Mouse (Mus musculus) liver, embryonic 15.5 days (tissue): ENCODE measurements around the gene Ddit4. TPM values are rescaled to one million over a fixed set of nuclear protein-coding genes. Genes with fewer than 3 reads are reported as not detected.

Experiments used
- ATAC-seq: fragments of 200-750 bp; cut with Nextera tagmentation; 2 replicates; pipeline ENCODE4 v1.8.0; 2017; ENCODE audit warnings: moderate number of reproducible peaks, mild to moderate bottlenecking, moderate library complexity; ENCODE audit not compliant: insufficient read depth
- H3K27ac ChIP-seq: fragments of 300-500 bp; sonication (generic); replicated peaks from 2 replicates; pipeline ENCODE4 v1.5.1; 2015; ENCODE audit warnings: mild to moderate bottlenecking, inconsistent platforms
- H3K27me3 ChIP-seq: fragments of 300-500 bp; sonication (generic); 2 replicates; pipeline ENCODE4 v1.6.1; 2015; ENCODE audit warnings: mild to moderate bottlenecking, inconsistent platforms
- H3K36me3 ChIP-seq: fragments of 300-500 bp; sonication (generic); replicated peaks from 2 replicates; pipeline ENCODE4 v1.6.1; 2015; ENCODE audit warnings: moderate library complexity, mild to moderate bottlenecking, inconsistent platforms
- H3K4me1 ChIP-seq: fragments of 300-500 bp; sonication (generic); replicated peaks from 2 replicates; pipeline ENCODE4 v1.6.1; 2015; ENCODE audit warnings: inconsistent platforms
- H3K4me2 ChIP-seq: fragments of 300-500 bp; sonication (generic); 2 replicates; pipeline ENCODE4 v1.6.1; 2015; ENCODE audit warnings: moderate library complexity, mild to moderate bottlenecking, inconsistent platforms
- H3K4me3 ChIP-seq: fragments of 300-500 bp; sonication (generic); replicated peaks from 2 replicates; pipeline ENCODE4 v1.5.1; 2015; ENCODE audit warnings: mild to moderate bottlenecking, inconsistent platforms
- H3K9ac ChIP-seq: fragments of 300-500 bp; sonication (generic); 2 replicates; pipeline ENCODE4 v1.6.1; 2015; ENCODE audit warnings: moderate library complexity, mild to moderate bottlenecking, inconsistent platforms
- H3K9me3 ChIP-seq: fragments of 300-500 bp; sonication (generic); replicated peaks from 2 replicates; pipeline ENCODE4 v1.6.1; 2016; ENCODE audit warnings: inconsistent platforms
- WGBS: fragments of 180-500 bp; shearing (Covaris S2); methylation state at CpG from one replicate; pipeline ENCODE4 v1.1.7; 2015; ENCODE audit warnings: mixed read lengths; ENCODE audit not compliant: insufficient replicate concordance; 5-methylcytosine and 5-hydroxymethylcytosine counted together
- polyA plus RNA-seq: library from polyadenylated mRNA; unstranded; fragments of >200 nt; fragmentation: Nextera tagmentation; extraction: Ambion mirVana; gene quantifications from 2 replicates; pipeline ENCODE4 v1.2.1, GENCODE M21; 2015

Ddit4 gene
- polyA plus RNA-seq, 1 experiment from 2014 or later: 5.6 TPM

DNA sequence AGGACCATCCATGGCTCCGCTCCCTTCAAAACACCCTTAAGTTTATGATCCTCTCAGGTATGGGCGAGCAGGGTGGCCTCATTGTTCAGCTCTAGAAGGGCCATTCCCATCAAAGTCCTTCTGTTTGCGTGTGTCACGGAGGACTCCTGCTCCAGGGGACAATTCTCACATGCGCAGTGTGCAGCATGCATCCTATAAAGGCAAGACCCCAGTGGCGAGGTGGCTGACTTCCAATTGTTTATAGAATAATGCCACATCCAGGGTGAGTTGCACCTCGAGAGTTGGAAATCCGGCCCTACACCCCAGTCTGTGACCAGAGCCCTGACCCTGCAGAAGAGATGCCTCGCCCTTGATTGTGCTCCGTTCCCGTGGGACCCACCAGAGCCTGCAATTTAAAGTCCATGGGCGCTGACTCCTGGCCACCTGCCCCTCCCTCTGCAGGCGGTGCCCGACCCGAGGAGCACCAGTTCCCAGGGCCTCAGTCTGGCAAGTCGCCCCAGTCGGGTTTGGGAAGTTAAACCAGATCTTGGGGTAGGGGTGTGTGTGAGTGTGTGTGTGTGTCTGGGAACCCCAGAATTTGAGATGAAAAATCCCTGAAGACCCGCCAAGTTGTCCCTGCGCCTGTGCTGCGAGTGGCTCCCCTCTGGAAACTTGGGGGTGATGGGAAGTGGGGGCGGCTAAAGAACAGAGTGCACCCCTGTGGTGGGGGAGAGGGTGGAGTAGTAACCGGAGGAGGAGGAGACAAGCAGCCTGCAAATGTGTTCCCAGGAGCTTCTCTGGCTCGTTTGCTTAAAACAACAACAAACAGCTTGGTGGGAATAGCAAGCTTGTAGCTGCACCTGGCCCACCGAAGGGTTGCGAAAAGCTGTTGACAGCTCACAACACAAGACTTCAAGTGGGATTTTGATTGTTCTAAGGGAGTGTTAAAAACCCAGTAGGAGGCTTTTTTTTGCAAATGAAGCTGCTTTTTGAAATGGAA is 5.8 kb upstream of the Ddit4 start:
- H3K4me2 ChIP-seq: no peak overlapping the region
- H3K9ac ChIP-seq: no peak overlapping the region
- no peak overlapping the region for H3K4me3 ChIP-seq
- no peak for ATAC-seq
- H3K4me1 ChIP-seq: peaks cover 8% of the 10 kb centered on the region
- 41% methylated on average over 25 of the region's 25 CpGs for WGBS
- H3K27ac ChIP-seq: no peak overlapping the region
- H3K27me3 ChIP-seq: peaks cover 57% of the 10 kb centered on the region
- H3K9me3 ChIP-seq: no peaks in the 10 kb centered on the region
- H3K36me3 ChIP-seq: no peaks in the 10 kb centered on the region

DNA sequence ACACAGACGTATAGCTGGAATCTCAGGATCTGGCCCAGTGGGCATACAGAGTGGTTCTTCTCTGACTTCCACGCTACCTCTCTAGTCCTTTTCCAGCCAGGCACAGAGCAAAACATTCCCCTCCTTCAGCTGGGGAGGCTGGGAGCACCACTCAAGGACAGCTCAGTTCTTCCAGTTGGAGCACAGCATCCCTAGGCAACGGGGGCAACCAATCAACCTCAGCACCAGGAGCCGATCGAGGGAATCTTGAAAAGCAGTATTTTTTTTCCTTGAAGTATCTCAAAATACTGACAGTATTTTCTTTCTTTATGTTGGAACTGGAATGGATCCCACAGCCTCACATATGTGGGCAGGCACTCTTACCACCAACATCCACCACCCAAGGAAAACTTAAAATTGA is 5.0 kb upstream of the Ddit4 start:
- Histone ChIP-seq H3K9ac (no peak overlapping the region), H3K27ac (no peak overlapping the region), H3K4me3 (no peak overlapping the region), H3K4me2 (no peak overlapping the region), H3K9me3 (no peaks in the 10 kb centered on the region), H3K27me3 (peaks cover 64% of the 10 kb centered on the region), H3K4me1 (peaks cover 16% of the 10 kb centered on the region), H3K36me3 (no peaks in the 10 kb centered on the region)
- 64% methylated on average over 5 of the region's 5 CpGs for WGBS
- no peak for ATAC-seq

- H3K9me3 ChIP-seq: no peaks in the 10 kb centered on the region
- peaks cover 89% of the 10 kb centered on the region for H3K27me3 ChIP-seq
- no peak overlapping the region for H3K27ac ChIP-seq
- H3K4me3 ChIP-seq: no peak overlapping the region
- no peak overlapping the region for H3K4me2 ChIP-seq
- H3K36me3 ChIP-seq: no peaks in the 10 kb centered on the region
- ATAC-seq: no peak
- H3K9ac ChIP-seq: no peak overlapping the region
- WGBS: 45% methylated on average over 7 of the region's 7 CpGs
- H3K4me1 ChIP-seq: peaks cover 33% of the 10 kb centered on the region
Measured at GRCm38 (mm10) chr10:59953564-59954039, 2.0 kb upstream of the Ddit4 start.

DNA sequence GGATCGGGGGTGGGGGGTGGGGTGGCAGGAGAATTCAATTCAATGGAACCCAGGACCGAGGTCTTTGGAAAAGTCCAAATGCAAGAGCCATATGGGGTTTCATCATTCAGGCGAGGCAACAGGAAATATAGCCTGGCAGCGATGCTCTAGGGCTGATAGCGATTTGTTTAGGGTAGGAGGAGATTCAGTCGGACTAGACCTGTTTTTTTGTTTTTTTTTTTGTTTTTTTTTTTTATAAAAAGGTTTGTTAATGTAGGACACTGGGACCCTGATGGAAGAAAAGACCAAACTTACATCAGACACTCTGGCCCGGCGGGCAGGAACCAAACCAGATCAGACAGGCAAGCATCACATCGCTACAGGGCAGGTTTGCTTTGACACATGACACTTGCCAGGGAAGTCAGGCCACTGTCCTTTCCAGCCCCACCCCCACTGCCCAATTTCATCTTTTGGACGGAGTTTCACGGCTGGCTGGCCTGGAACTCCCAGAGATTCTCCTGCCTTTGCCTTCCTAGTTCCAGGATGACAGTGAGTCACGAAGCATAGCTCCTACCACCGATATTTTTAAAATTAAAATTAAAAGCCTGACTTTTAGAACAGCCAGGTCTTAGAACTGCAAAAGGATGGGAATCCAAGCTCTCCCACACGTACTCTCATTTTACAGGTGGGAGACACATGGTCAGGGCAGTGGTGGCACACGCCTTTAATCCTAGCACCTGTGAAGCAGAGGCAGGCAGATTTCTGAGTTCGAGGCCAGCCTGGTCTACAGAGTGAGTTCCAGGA is 1.3 kb upstream of the Ddit4 start:
- no peak for ATAC-seq
- peak overlapping the region; percentile 50; the same call in 1 of the 2 replicates for H3K9ac ChIP-seq
- 29% methylated on average over 16 of the region's 16 CpGs for WGBS
- peaks cover 89% of the 10 kb centered on the region for H3K27me3 ChIP-seq
- H3K9me3 ChIP-seq: no peaks in the 10 kb centered on the region
- H3K27ac ChIP-seq: no peak overlapping the region
- H3K4me2 ChIP-seq: peak overlapping the region; percentile 89
- H3K4me1 ChIP-seq: peaks cover 33% of the 10 kb centered on the region
- peak overlapping the region; percentile 66 for H3K4me3 ChIP-seq
- no peaks in the 10 kb centered on the region for H3K36me3 ChIP-seq

DNA sequence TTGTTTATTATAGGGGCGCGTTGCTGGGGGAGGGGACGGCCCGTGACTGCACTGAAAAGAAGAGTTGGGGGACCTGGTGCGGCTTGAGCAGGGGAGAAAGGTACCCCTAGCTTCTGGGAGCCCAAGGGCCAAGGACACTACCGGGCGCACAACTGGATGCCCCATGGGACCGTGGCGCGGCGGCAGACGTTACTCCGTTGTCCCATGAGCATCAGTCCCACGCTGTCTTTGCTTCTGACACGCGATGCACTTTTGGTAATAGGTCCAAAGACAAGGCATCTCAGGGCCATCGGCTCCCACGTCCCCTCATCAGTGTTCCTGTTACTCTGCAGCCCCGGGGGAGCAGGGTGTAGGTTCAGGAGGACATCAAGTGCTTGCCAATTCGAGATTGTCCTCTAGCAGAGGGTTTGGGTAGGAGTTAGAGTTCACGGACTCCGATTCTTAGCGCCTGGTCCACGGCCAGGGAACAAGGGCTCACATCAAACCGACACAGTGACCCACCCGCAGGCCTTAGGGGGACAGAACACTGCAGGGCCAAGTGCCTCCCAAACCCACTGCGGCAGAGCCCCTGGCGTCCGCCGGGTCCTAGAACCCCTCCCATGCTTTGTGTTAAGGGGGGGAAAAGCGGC is 632 bp upstream of the Ddit4 start:
- under 1% methylated on average over 31 of the region's 31 CpGs for WGBS
- H3K4me2 ChIP-seq: peak overlapping the region; percentile 89
- no peaks in the 10 kb centered on the region for H3K36me3 ChIP-seq
- H3K9me3 ChIP-seq: no peaks in the 10 kb centered on the region
- peaks cover 33% of the 10 kb centered on the region for H3K4me1 ChIP-seq
- H3K4me3 ChIP-seq: peak overlapping the region; percentile 66
- peak overlapping the region; percentile 50 for H3K9ac ChIP-seq
- ATAC-seq: peak; percentile 16
- peaks cover 84% of the 10 kb centered on the region for H3K27me3 ChIP-seq
- H3K27ac ChIP-seq: peak overlapping the region; percentile 46

- Histone ChIP-seq H3K9me3 (no peaks in the 10 kb centered on the region), H3K9ac (peak overlapping the region; percentile 67), H3K36me3 (no peaks in the 10 kb centered on the region), H3K4me3 (peak overlapping the region; percentile 66), H3K4me1 (peaks cover 33% of the 10 kb centered on the region), H3K4me2 (peak overlapping the region; percentile 89), H3K27ac (no peak overlapping the region), H3K27me3 (peaks cover 72% of the 10 kb centered on the region)
- WGBS: 2% methylated on average over 23 of the region's 23 CpGs
- no peak for ATAC-seq
Measured at GRCm38 (mm10) chr10:59950716-59951191, 880 bp downstream of the Ddit4 start.

GRCm38 (mm10) chr10:59949783-59950605 is 1.6 kb downstream of the Ddit4 start:
- peaks cover 33% of the 10 kb centered on the region for H3K4me1 ChIP-seq
- H3K9ac ChIP-seq: no peak overlapping the region
- ATAC-seq: no peak
- H3K9me3 ChIP-seq: no peaks in the 10 kb centered on the region
- H3K27me3 ChIP-seq: peaks cover 64% of the 10 kb centered on the region
- no peak overlapping the region for H3K27ac ChIP-seq
- peak overlapping the region; percentile 89 for H3K4me2 ChIP-seq
- H3K4me3 ChIP-seq: peak overlapping the region; percentile 66
- WGBS: 62% methylated on average over 15 of the region's 15 CpGs
- no peaks in the 10 kb centered on the region for H3K36me3 ChIP-seq

GRCm38 (mm10) chr10:59949255-59949648 is 2.4 kb downstream of the Ddit4 start:
- no peaks in the 10 kb centered on the region for H3K9me3 ChIP-seq
- H3K4me3 ChIP-seq: no peak overlapping the region
- no peak overlapping the region for H3K4me2 ChIP-seq
- H3K9ac ChIP-seq: no peak overlapping the region
- H3K36me3 ChIP-seq: no peaks in the 10 kb centered on the region
- 56% methylated on average over 1 of the region's 1 CpGs for WGBS
- no peak overlapping the region for H3K27ac ChIP-seq
- peaks cover 33% of the 10 kb centered on the region for H3K4me1 ChIP-seq
- ATAC-seq: no peak
- peaks cover 61% of the 10 kb centered on the region for H3K27me3 ChIP-seq

DNA sequence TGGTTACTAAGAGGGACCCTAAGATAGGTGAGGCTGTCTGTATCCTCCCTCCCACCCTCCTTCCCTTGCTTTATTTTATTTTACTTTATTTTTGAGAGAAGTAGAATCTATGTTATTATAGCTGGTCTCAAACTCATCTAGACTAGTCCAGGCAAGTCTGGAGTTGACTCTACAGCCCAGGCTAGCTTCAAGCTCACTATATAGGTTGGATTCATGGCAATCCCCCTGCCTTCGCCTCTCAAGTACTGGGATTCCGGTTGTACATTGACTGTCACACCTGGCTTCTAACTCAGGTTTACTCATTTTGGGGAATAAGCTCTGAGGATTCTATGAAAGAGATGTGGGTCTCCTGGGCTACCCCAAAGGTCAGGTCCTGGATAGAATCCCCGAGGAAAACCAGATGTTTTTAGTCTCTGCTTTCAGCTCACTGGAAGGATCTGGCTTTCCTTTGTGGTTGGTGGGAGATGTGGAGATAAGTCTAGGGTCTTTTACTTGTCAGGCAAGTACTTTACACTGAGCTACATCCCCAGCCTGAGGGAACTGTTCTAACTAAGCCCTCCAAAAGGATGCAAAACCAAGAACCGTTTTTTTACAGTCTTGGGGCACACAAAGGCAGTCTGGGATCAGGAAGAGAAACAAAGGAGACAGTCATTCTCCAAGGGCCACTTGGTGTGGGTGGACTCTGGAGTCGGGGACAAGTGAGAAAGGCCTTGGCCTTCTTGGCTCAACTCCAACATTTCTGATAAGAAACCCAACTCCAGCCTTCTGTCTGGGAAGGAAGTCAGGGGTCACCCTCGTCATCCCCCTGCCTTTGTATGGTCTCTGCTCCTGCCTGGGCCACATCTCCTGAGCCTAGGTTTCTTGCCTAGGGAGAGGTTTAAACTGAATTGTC is 3.0 kb downstream of the Ddit4 start:
- Histone ChIP-seq H3K4me3 (no peak overlapping the region), H3K27me3 (peaks cover 58% of the 10 kb centered on the region), H3K9ac (no peak overlapping the region), H3K4me2 (no peak overlapping the region), H3K9me3 (no peaks in the 10 kb centered on the region), H3K4me1 (peaks cover 36% of the 10 kb centered on the region), H3K36me3 (no peaks in the 10 kb centered on the region), H3K27ac (no peak overlapping the region)
- WGBS: 36% methylated on average over 6 of the region's 6 CpGs
- no peak for ATAC-seq
